Mouse (Mus musculus) fibroblast of lung, adult 2 months (primary cell): ENCODE measurements around the gene Snapc2.
"Not testable (repeated sequence)": the region's sequence is repeated elsewhere in the genome, so short reads cannot be mapped to it uniquely, and the experiment has no call there.

Experiments used
- DNase-seq: peaks from one replicate; pipeline ENCODE4 v3.0.0-alpha.2; 2011; ENCODE audit warnings: low read depth

The Snapc2 gene

GRCm38 (mm10) chr8:4238434-4239192 lies 14.3 kb upstream of the Snapc2 start, which contains the start of the genes Map2k7 and Gm49320:
Map2k7 (plus strand) TSS chr8:4238740.
Gm49320 (plus strand) TSS chr8:4238865.
- peak; percentile 99 for DNase-seq

- DNase-seq: no peak
Measured at GRCm38 (mm10) chr8:4239193-4239890, 13.5 kb upstream of the Snapc2 start.

GRCm38 (mm10) chr8:4245061-4245460 lies 7.8 kb upstream of the Snapc2 start:
- DNase-seq: no peak

GRCm38 (mm10) chr8:4245737-4246136 lies 7.1 kb upstream of the Snapc2 start:
- DNase-seq: no peak

- no peak for DNase-seq
Measured at GRCm38 (mm10) chr8:4247241-4247640, 5.6 kb upstream of the Snapc2 start.

GRCm38 (mm10) chr8:4247951-4248540 lies 4.8 kb upstream of the Snapc2 start, which contains the start of gene Tgfbr3l:
Tgfbr3l (plus strand) TSS chr8:4248214.
- no peak for DNase-seq

- DNase-seq: no peak
Measured at GRCm38 (mm10) chr8:4249213-4249612, 3.7 kb upstream of the Snapc2 start.

- no peak for DNase-seq
Measured at GRCm38 (mm10) chr8:4250306-4250970, 2.4 kb upstream of the Snapc2 start.

GRCm38 (mm10) chr8:4252116-4252760 lies 642 bp upstream of the Snapc2 start:
- no peak for DNase-seq

- DNase-seq: no peak
Measured at GRCm38 (mm10) chr8:4254001-4254400, 1.1 kb downstream of the Snapc2 start.

- DNase-seq: not testable (repeated sequence)
Measured at GRCm38 (mm10) chr8:4255471-4255870, 2.6 kb downstream of the Snapc2 start.

GRCm38 (mm10) chr8:4256911-4257310 lies 4.0 kb downstream of the Snapc2 start:
- no peak for DNase-seq

GRCm38 (mm10) chr8:4257350-4257749 lies 4.5 kb downstream of the Snapc2 start:
- DNase-seq: no peak

- DNase-seq: no peak
Measured at GRCm38 (mm10) chr8:4258233-4258632, 5.4 kb downstream of the Snapc2 start.

- no peak for DNase-seq
Measured at GRCm38 (mm10) chr8:4258678-4259077, 5.8 kb downstream of the Snapc2 start.

GRCm38 (mm10) chr8:4259125-4259804 lies 6.4 kb downstream of the Snapc2 start, which contains the start of gene Ctxn1:
Ctxn1 (minus strand) TSS chr8:4259274.
- DNase-seq: no peak

- no peak for DNase-seq
Measured at GRCm38 (mm10) chr8:4259805-4260170, 6.9 kb downstream of the Snapc2 start.

GRCm38 (mm10) chr8:4263105-4263791 lies 10.4 kb downstream of the Snapc2 start:
- DNase-seq: no peak

GRCm38 (mm10) chr8:4265160-4265914 lies 12.5 kb downstream of the Snapc2 start:
- no peak for DNase-seq

GRCm38 (mm10) chr8:4267627-4268026 lies 14.7 kb downstream of the Snapc2 start:
- no peak for DNase-seq
